Mouse (Mus musculus): ENCODE measurements around the gene Rassf8.

The Rassf8 gene

DNA sequence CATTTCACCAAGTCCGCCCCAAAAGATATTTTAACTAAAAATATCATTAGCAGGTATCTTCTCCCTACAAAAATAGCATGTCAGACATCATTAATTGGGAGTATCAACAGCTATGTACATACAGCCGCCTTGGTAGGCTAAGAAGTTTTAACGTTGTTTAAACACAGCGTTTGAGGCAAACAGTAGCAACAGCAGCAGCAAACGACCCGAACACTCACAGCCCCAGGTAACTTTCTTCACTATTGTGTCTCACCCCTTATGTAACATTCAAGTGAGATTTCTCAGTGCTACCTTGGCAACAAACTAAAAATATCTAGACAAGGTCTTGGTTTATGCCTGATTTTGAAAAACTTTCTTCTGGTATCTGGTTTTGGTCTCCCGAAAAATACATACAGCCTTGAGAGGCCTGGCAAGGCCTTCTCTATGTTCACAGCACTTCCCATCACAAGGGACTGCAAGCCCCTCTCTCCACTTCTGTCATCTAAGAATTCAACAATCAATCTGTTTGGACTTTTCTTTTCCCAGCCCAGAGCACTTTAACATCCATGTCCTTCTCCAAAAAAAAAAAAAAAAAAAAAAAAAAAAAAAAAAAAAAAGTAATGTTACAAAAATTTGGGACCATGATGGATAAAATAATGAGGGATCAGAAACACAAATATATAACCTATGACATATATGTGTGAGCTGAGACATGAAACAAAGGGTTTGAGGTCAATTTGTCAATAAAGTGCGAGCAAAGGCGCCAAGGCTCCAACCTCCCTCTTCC is 115.1 kb downstream of the Rassf8 start:
- DNase-seq (ENCODE audit: low spot score in 2 of 2), result no peak

DNA sequence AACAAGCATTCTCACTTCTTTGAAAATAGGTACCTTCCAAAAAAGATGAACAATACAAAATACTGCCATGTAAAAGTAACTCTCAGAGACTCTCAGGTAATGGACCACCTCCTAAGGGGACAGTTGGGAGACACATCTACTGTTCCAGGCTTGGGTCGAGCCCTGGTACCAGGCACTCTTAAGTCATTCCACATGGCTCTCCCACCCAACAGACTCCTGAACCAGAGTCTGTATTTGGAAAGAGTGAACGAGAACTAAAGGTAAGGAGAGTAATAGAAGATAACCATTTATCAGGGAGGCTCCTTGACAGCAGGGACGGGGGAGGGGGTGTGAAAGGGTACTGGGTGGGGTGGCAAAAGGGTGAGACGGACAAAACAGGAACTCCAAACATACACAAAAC is 115.8 kb downstream of the Rassf8 start:
- no peak for DNase-seq (ENCODE audit: low spot score in 2 of 2)

DNA sequence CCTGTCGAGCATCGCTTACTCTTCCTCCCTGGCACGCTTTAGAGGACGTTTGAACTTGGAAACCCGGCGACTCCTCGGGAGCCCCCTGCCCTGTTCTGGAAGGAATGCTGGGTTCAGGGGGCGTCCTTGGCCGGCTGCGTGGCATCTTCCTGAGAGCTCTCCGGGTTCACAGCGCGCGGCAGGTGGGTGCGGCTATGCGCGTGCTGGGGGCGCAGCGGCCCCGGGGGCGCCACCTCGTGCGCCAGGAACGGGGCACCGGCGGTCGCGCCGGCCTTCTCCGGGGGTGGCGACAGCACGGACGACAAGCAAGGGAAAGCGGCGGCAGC is 116.2 kb downstream of the Rassf8 start:
- no peak for DNase-seq (ENCODE audit: low spot score in 2 of 2)

DNA sequence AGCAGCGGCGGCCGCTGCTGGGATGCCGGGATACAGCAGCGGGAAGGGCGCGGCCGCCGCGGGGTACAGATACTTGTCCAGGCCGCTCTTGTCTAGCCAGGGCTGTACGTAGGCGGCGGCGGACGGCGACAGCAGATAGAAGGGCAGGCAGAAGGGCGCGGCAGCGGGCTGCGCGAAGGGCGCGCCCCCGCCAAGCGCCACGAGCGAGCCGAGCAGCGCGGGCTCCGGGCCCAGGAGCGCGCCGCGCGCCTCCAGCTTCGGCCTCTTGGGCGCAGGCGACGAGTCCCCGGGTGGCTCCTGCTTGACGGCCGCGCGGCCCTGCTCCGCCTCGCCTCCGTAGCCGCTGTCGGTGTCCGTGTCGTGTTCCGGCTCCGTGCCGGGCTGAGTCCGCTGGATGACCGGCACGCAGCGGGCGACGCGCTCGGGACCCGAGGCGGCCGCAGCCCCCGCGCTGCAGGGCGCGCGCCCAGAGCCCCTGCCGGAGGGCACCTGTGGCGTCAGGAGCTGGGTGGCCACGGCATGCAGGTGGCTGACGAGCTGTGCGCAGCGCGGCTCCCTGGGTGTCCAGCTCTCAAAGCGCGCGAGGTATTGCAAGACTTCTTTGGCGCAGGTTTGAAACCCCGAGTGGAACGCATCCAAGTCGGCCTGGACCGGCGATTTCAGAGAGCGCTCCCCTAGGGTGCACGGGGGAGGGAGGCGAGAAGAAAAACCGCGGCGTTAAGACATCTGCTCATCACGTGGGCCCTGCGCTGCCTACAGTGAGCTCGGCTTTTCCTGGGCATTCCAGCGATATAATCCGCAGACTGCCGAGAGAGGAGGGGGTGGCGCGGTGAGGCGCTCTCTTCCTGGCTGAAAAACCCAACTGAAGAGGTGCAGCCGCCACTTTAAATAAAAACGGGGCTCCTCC is 116.8 kb downstream of the Rassf8 start:
- peak; percentile 36 to 54 for DNase-seq (ENCODE audit: low spot score in 2 of 2)

DNA sequence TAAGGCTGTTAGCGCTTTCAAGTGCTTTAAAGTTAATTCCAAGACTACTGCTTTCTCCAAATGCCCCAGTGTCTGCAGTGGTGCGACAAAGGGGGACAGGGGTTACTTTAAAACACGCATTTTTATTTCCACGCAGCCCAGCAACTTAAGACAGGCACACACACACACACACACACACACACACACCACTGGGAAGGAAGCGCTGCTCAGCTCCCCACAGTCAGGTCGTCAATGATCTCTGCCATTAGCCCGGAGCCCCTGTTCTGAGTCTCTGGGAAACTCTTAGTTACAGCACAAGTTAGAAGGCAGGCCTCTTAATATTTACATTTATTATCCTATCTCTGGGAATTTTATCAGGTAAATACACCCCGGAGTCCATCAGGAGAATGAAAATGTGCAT is 117.6 kb downstream of the Rassf8 start:
- DNase-seq (ENCODE audit: low spot score in 2 of 2), result no peak

DNA sequence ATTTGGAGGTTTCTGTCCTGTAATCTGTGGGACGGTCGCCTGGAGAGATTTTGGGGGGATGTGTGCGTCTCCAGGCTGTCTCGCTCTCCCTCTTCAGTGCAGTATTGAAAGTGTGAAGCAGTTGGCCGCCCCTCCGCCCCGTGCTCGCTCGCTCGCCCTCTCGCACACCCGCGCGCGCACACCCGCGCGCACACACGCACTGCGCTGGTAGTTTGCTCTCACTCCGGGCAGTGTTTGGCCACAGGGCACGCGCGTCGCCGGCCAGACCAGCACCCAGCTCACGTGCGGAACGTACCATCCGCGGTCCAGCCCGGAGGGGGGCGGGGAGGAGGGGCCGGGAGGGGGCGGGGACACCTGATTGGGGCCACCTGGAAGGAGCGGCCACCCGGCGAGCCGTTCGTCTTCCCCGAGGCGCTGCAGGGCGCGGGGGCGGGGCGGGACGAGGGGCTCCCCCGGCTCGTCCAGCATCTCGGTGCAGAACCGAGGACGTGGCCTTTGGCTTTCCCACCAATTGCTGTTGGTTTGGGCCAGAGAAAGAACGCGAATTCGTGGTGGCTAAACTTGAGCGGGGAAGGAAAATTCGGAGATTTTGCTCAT is 118.8 kb downstream of the Rassf8 start, which contains the start of gene Bhlhe41:
TSS of gene Bhlhe41 (minus strand) at position 270 of the 597 bp plus-strand sequence.
- DNase-seq (ENCODE audit: low spot score in 2 of 2), result peak in 1 of 2 experiments; percentile 56

DNA sequence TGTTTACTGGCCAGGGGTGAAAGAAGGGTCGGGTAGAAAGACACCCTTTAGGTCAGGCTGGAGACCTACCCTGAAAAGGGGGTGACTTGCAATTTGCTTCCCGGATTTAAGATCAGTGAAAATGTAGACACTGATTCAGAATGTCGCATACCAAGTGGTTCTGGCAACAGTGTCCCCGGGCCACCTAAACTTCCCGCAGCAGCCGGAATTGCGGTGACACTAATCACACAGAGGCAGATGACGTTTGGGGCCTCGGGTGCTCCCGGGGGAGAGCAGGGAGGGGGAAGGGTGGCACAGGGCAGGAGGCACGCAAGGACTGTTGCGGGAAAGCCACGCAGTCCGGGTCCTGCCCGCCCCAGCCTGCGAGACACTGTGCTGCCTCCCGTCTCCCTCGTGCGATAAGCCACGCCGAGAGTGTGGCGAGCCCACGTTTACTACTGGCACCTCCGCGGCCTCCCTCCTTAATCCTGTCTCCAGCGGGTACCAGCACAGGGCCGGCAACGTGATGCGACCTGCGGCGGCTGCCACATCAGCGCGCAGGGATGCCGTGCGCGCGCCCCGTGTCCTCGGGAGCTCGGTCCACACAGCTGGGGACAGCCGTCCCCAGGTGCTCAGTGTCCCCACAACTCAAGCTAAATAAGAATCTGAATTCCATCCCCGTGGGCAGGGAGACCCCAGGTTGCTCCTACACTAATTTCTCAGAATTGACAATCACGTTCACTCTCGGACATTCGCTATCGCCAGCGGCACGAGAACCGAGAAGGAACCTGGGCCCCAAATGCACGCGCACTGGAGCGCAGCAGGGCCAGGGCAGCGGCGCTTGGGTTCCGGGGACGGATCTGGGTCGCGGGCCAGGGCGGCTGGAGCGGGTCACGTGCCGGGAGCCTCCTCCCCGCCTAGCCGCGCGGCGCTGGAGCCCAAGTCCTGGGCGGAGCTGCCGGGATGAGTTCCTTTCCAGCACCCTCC is 119.6 kb downstream of the Rassf8 start:
- peak in 1 of 2 experiments; percentile 45 for DNase-seq (ENCODE audit: low spot score in 2 of 2)

DNA sequence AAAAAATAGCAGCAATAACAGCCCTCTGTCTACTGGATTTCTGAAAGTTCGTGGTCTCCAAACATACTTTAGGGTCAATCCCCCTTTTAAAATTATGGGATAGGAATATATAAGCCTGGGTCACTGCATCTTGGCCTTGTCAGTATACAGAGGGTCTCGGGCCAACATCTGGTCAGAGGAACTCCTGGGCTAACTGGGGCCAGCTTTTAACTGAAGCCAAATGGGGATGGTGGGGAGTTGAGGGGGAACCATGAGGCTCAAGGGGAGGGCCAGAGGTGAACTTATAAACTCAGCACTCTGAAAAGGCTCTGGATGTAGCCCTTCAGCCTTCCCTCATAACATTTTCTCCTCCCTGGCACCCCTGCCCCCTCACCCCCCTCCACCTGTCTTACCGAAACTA is 120.6 kb downstream of the Rassf8 start:
- no peak for DNase-seq (ENCODE audit: low spot score in 2 of 2)
